Mouse (Mus musculus): ENCODE measurements around the gene Pdcl. TPM values are rescaled to one million over a fixed set of nuclear protein-coding genes. Genes with fewer than 3 reads are reported as not detected.

The Pdcl gene
- 10 to 100 TPM; 22.4 to 25.2 TPM for total RNA-seq (2021)
- long read RNA-seq, experiment 1, transcript Pdcl-201 (4 exons, 2,858 nt) = major isoform, 30 of 36 reads
- long read RNA-seq, experiment 1, partial matches to known transcripts = 1 of 36 reads
- long read RNA-seq, experiment 1, other reads (novel, unspliced or antisense) = 2 of 36 reads
- long read RNA-seq, experiment 2, transcript Pdcl-201 (4 exons, 2,858 nt) = major isoform, 28 of 34 reads
- long read RNA-seq, experiment 2, partial matches to known transcripts = 0 of 34 reads
- long read RNA-seq, experiment 2, other reads (novel, unspliced or antisense) = 3 of 34 reads

- DNase-seq (ENCODE audit: low spot score in 2 of 2) = peak; percentile 93
Measured at GRCm38 (mm10) chr2:37358633-37359540, at the start of gene Pdcl. TSS of gene Pdcl (minus strand) at chr2:37359332.

GRCm38 (mm10) chr2:37395539-37395938 lies 36.4 kb upstream of the Pdcl start:
- intact Hi-C loops (cut with DNase I) = no loop called here
- DNase-seq (ENCODE audit: low spot score in 2 of 2) = no peak

More at GRCm38 (mm10) chr2:37358633-37359540, at the start of gene Pdcl:
- intact Hi-C loops (cut with DNase I) = no loop called here

GRCm38 (mm10) chr2:37382921-37383320 lies 23.8 kb upstream of the Pdcl start:
- intact Hi-C loops (cut with DNase I) = loop anchor here (5.0 kb wide), 1 partner anchor 99 kb away; no protein-coding TSS in a partner anchor
- DNase-seq (ENCODE audit: low spot score in 2 of 2) = no peak

- intact Hi-C loops (cut with DNase I) = loop anchor here (5.0 kb wide), 1 partner anchor 102 kb away; no protein-coding TSS in a partner anchor
- peak; percentile 70 to 75 for DNase-seq (ENCODE audit: low spot score in 2 of 2)
Measured at GRCm38 (mm10) chr2:37380189-37380588, 21.1 kb upstream of the Pdcl start.

GRCm38 (mm10) chr2:37376018-37376417 lies 16.9 kb upstream of the Pdcl start:
- intact Hi-C loops (cut with DNase I) = no loop called here
- DNase-seq (ENCODE audit: low spot score in 2 of 2) = no peak

GRCm38 (mm10) chr2:37370651-37371050 lies 11.5 kb upstream of the Pdcl start:
- intact Hi-C loops (cut with DNase I) = no loop called here

GRCm38 (mm10) chr2:37359908-37360307 lies 776 bp upstream of the Pdcl start:
- no peak for DNase-seq (ENCODE audit: low spot score in 2 of 2)
- intact Hi-C loops (cut with DNase I) = no loop called here

More at GRCm38 (mm10) chr2:37370651-37371050, 11.5 kb upstream of the Pdcl start:
- DNase-seq (ENCODE audit: low spot score in 2 of 2) = no peak

GRCm38 (mm10) chr2:37355571-37355970 lies 3.6 kb downstream of the Pdcl start:
- DNase-seq (ENCODE audit: low spot score in 2 of 2) = no peak
- intact Hi-C loops (cut with DNase I) = no loop called here

GRCm38 (mm10) chr2:37351671-37352070 lies 7.5 kb downstream of the Pdcl start:
- intact Hi-C loops (cut with DNase I) = no loop called here
- peak; percentile 49 to 50 for DNase-seq (ENCODE audit: low spot score in 2 of 2)

- intact Hi-C loops (cut with DNase I) = loop anchor here (10.0 kb wide), 2 partner anchors 1124 to 1334 kb away; no protein-coding TSS in a partner anchor
- DNase-seq (ENCODE audit: low spot score in 2 of 2) = peak; percentile 61 to 75
Measured at GRCm38 (mm10) chr2:37338497-37339187, 20.5 kb downstream of the Pdcl start.

GRCm38 (mm10) chr2:37333321-37333720 lies 25.8 kb downstream of the Pdcl start:
- intact Hi-C loops (cut with DNase I) = loop anchor here (10.0 kb wide), 2 partner anchors 1119 to 1329 kb away; no protein-coding TSS in a partner anchor
- no peak for DNase-seq (ENCODE audit: low spot score in 2 of 2)

GRCm38 (mm10) chr2:37326215-37326614 lies 32.9 kb downstream of the Pdcl start, which contains the start of gene Olfr368:
TSS of gene Olfr368 (plus strand) at chr2:37326515.
- intact Hi-C loops (cut with DNase I) = no loop called here
- no peak for DNase-seq (ENCODE audit: low spot score in 2 of 2)

Other genes with a start within 250 kb of the Pdcl start
- not detected for gene Olfr362, start 241.4 kb downstream of the Pdcl start, total RNA-seq (2021)
- not detected for gene Olfr364-ps1, start 220.0 kb downstream of the Pdcl start, total RNA-seq (2021)
- gene Olfr365, start 171.1 kb downstream of the Pdcl start, total RNA-seq (2021) = not detected
- gene Olfr366, start 147.8 kb downstream of the Pdcl start, total RNA-seq (2021) = not detected
- gene Olfr368, start 32.8 kb downstream of the Pdcl start, total RNA-seq (2021) = not detected
- 10 to 100 TPM; 81.1 to 92.8 TPM for gene Rc3h2, start 63.6 kb upstream of the Pdcl start, total RNA-seq (2021)
- gene Zbtb26, start 83.8 kb upstream of the Pdcl start, total RNA-seq (2021) = 1 to 10 TPM; 8.9 to 9.3 TPM
- 10 to 100 TPM; 12.5 to 13.9 TPM for gene Zbtb6, start 83.8 kb upstream of the Pdcl start, total RNA-seq (2021)
- gene Rabgap1, start 83.9 kb upstream of the Pdcl start, total RNA-seq (2021) = 10 to 100 TPM; 84.3 to 85.5 TPM
- 10 to 100 TPM in 1 of 2 experiments, 1 to 10 TPM in 1; 9.3 to 10.7 TPM for gene Gpr21, start 157.0 kb upstream of the Pdcl start, total RNA-seq (2021)

Measured in left cerebral cortex, postnatal 14 days (tissue).